Mouse (Mus musculus) lung, postnatal 0 days (tissue): Measurements from ENCODE around the gene Trpm2.

Experiments used
- CTCF ChIP-seq: IDR thresholded peaks from 2 replicates; pipeline ENCODE4 v1.5.1; 2016; ENCODE audit warnings: antibody characterized with exemption, mild to moderate bottlenecking
- EP300 ChIP-seq: IDR thresholded peaks from 2 replicates; pipeline ENCODE4 v1.6.1; 2016; ENCODE audit warnings: antibody characterized with exemption, mild to moderate bottlenecking, control low read depth

GRCm38 (mm10) chr10:77974323-77974722 is 4.0 kb upstream of the Trpm2 start:
- TF ChIP-seq CTCF (no peak), EP300 (no peak)
